Comparison of ENCODE assay signal across 8 mouse cellular contexts in genomic region chr5:64959843-64960230, GRCm38 (mm10). TPM values are rescaled to one million over a fixed set of nuclear protein-coding genes. Genes with fewer than 3 reads are reported as not detected.
DNase-seq lines count a peak whose midpoint lies in the region; ATAC-seq and TF ChIP-seq lines count a peak whose summit lies in the region.

TSS of gene Tlr6 (minus strand) at chr5:64960097.

- peak; percentile 70 for TF ChIP-seq CTCF in Patski (IDR thresholded peaks at IDR 0.05)

- no peaks in the 10 kb centered on the region for H3K9me3 ChIP-seq in liver, embryonic 12.5 days (replicated peaks)
- H3K9me3 ChIP-seq in liver, embryonic 11.5 days (ENCODE audit: control insufficient read depth, low read length), result no peaks in the 10 kb centered on the region
- H3K9me3 ChIP-seq in forebrain, embryonic 15.5 days, result no peaks in the 10 kb centered on the region

- no peak within 1 kb of the TSS for H3K4me3 ChIP-seq in liver, embryonic 12.5 days
- H3K4me3 ChIP-seq in liver, embryonic 11.5 days (ENCODE audit: low read depth, low read length), result no peak within 1 kb of the TSS
- no peak within 1 kb of the TSS for H3K4me3 ChIP-seq in forebrain, embryonic 15.5 days

- ATAC-seq in liver, embryonic 12.5 days, result no peak
- no peak for ATAC-seq in liver, embryonic 11.5 days (replicated peaks; ENCODE audit: low FRiP score)
- ATAC-seq in Patski, result no peak
- no peak for ATAC-seq in forebrain, embryonic 15.5 days (replicated peaks)

- POLR2A ChIA-PET in Patski (lab: Charles Lee), result no interaction called here

- CTCF ChIA-PET in Patski (lab: Charles Lee), result interaction anchor here (1.1 to 3.6 kb wide), 4 partner anchors 30 to 76 kb away, joined by 3 to 25 read pairs (median 4); no protein-coding TSS in a partner anchor

- no peaks in the 10 kb centered on the region for H3K27me3 ChIP-seq in liver, embryonic 12.5 days (replicated peaks)
- no peaks in the 10 kb centered on the region for H3K27me3 ChIP-seq in liver, embryonic 11.5 days (replicated peaks; ENCODE audit: control insufficient read depth, insufficient read depth, low read length)
- no peaks in the 10 kb centered on the region for H3K27me3 ChIP-seq in Patski
- no peaks in the 10 kb centered on the region for H3K27me3 ChIP-seq in forebrain, embryonic 15.5 days

- no peaks in the 10 kb centered on the region for H3K36me3 ChIP-seq in liver, embryonic 12.5 days
- H3K36me3 ChIP-seq in liver, embryonic 11.5 days (ENCODE audit: control insufficient read depth, insufficient read depth, low read length), result no peaks in the 10 kb centered on the region
- H3K36me3 ChIP-seq in forebrain, embryonic 15.5 days, result no peaks in the 10 kb centered on the region

- in situ Hi-C loops in Patski (cut with MboI; ENCODE audit: low pct_unique_long_range_greater_than_20kb), result loop anchor here (5.0 to 10.0 kb wide), 4 partner anchors 75 to 655 kb away; no protein-coding TSS in a partner anchor

- H3K4me1 ChIP-seq in liver, embryonic 12.5 days, result no peaks in the 10 kb centered on the region
- H3K4me1 ChIP-seq in liver, embryonic 11.5 days (replicated peaks; ENCODE audit: control insufficient read depth, insufficient read depth, low read length), result no peaks in the 10 kb centered on the region
- H3K4me1 ChIP-seq in forebrain, embryonic 15.5 days, result no peaks in the 10 kb centered on the region

- DNase-seq in liver, embryonic 11.5 days (ENCODE audit: low spot score), result no peak
- DNase-seq in Patski (ENCODE audit: low read depth, low spot score), result no peak
- peak; percentile 24 to 52 for DNase-seq in frontal cortex, postnatal 36 days (ENCODE audit: low spot score in 2 of 2)
- DNase-seq in kidney, postnatal 4 days, result peak; percentile 80
- peak; percentile 60 to 69 for DNase-seq in natural killer cell, adult 2 months (ENCODE audit: low spot score in 2 of 2)
- DNase-seq in neural tube, embryonic 10.5 days (ENCODE audit: extremely low spot score, low spot score), result no peak

- H3K4me2 ChIP-seq in liver, embryonic 12.5 days, result peak within 1 kb of the TSS; percentile 12; the same call in 1 of the 2 replicates
- H3K4me2 ChIP-seq in liver, embryonic 11.5 days, result no peak within 1 kb of the TSS
- no peak within 1 kb of the TSS for H3K4me2 ChIP-seq in forebrain, embryonic 15.5 days (replicated peaks)

- no peak within 1 kb of the TSS for H3K27ac ChIP-seq in liver, embryonic 12.5 days
- no peak within 1 kb of the TSS for H3K27ac ChIP-seq in liver, embryonic 11.5 days (ENCODE audit: low read depth, low read length)
- H3K27ac ChIP-seq in forebrain, embryonic 15.5 days (replicated peaks), result no peak within 1 kb of the TSS

- no peak within 1 kb of the TSS for H3K9ac ChIP-seq in liver, embryonic 12.5 days
- no peak within 1 kb of the TSS for H3K9ac ChIP-seq in liver, embryonic 11.5 days (ENCODE audit: low read depth, low read length)
- H3K9ac ChIP-seq in forebrain, embryonic 15.5 days (replicated peaks), result no peak within 1 kb of the TSS

- WGBS in liver, embryonic 12.5 days (ENCODE audit: insufficient replicate concordance), result 59% methylated on average over 13 of the region's 13 CpGs
- 68% methylated on average over 13 of the region's 13 CpGs for WGBS in liver, embryonic 11.5 days
- WGBS in forebrain, embryonic 15.5 days, result 89% methylated on average over 13 of the region's 13 CpGs

RNA-seq across cellular contexts. Expression of gene Tlr6, which starts in this region (rescaled TPM):
- polyA plus RNA-seq in liver, embryonic 12.5 days (2016; fragmentation: Nextera tagmentation; extraction: Ambion mirVana), result 0.44 and 0.54 TPM in 2 replicates
- 0.26 and 0.66 TPM in 2 replicates for polyA plus RNA-seq in liver, embryonic 11.5 days (2014; fragmentation: Nextera tagmentation; extraction: Ambion mirVana)
- polyA plus RNA-seq in Patski (2021), result 1.6 TPM
- polyA plus RNA-seq in forebrain, embryonic 15.5 days (2015; fragmentation: Nextera tagmentation; extraction: Ambion mirVana), result 0.31 and 0.46 TPM in 2 replicates

Comparison
In these comparisons a context has a peak if more than half of its experiments do, and no peak if none do; other contexts are left out.
1. DNase-seq: peak in frontal cortex, postnatal 36 days (2 of 2), kidney, postnatal 4 days (2 of 2) and natural killer cell, adult 2 months (2 of 2); none in liver, embryonic 11.5 days (single experiment), Patski (single experiment) and neural tube, embryonic 10.5 days (single experiment).